Mouse (Mus musculus) gastrocnemius, adult 2 months (tissue): ENCODE results near the gene Apoc1. TPM values are rescaled to one million over a fixed set of nuclear protein-coding genes. Genes with fewer than 3 reads are reported as not detected.
A peak's percentile ranks its signal among the peaks of the same experiment; 100 is the strongest.

ENCODE experiments used
- DNase-seq: peaks from one replicate; pipeline ENCODE4 v3.0.0; 2022
- H3K27ac ChIP-seq: fragments of 200-600 bp; 2 replicates; pipeline ENCODE4 v1.8.1; 2022; ENCODE audit warnings: mild to moderate bottlenecking
- H3K4me3 ChIP-seq: fragments of 200-600 bp; 2 replicates; pipeline ENCODE4 v1.8.1; 2022; ENCODE audit warnings: mild to moderate bottlenecking, moderate library complexity
- CTCF ChIP-seq: fragments of 200-600 bp; IDR thresholded peaks from 2 replicates; pipeline ENCODE4 v1.8.1; 2022; ENCODE audit warnings: antibody characterized with exemption, mild to moderate bottlenecking, moderate library complexity
- intact Hi-C: fragments of 180-260 bp; cut with DNase I; formaldehyde crosslinking; loops from one replicate; pipeline ENCODE4 v1.15.1; 2025
- total RNA-seq, 2 experiments: library from RNA; stranded (reverse); gene quantifications; 2 replicates each; pipeline ENCODE4 v1.2.3; 2021

Gene Apoc1
- total RNA-seq, 2 experiments from 2014 or later, result 0.64 to 1.1 TPM

- Histone ChIP-seq H3K27ac (no peak overlapping the region), H3K4me3 (no peak overlapping the region)
- no peak for DNase-seq
- TF ChIP-seq CTCF, result no peak
- intact Hi-C loops, result no loop called here
These were observed 19.3 kb downstream of the Apoc1 start for GRCm38 (mm10) chr7:19673083-19673699.

GRCm38 (mm10) chr7:19671511-19671910 lies 20.9 kb downstream of the Apoc1 start:
- no peak for TF ChIP-seq CTCF
- DNase-seq, result no peak
- Histone ChIP-seq H3K27ac (no peak overlapping the region), H3K4me3 (no peak overlapping the region)
- intact Hi-C loops, result no loop called here

- peak overlapping the region; percentile 53 for H3K4me3 ChIP-seq
- intact Hi-C loops, result loop anchor here (1.0 to 2.0 kb wide), 2 partner anchors 32 to 44 kb away; no protein-coding TSS in a partner anchor
- TF ChIP-seq CTCF, result peak; percentile 92
- peak; percentile 93 for DNase-seq
- peak overlapping the region; percentile 91 for H3K27ac ChIP-seq
These were observed 23.3 kb downstream of the Apoc1 start for GRCm38 (mm10) chr7:19668947-19669721.

GRCm38 (mm10) chr7:19667434-19667833 lies 25.0 kb downstream of the Apoc1 start:
- Histone ChIP-seq H3K27ac (no peak overlapping the region), H3K4me3 (no peak overlapping the region)
- DNase-seq, result no peak
- intact Hi-C loops, result no loop called here
- TF ChIP-seq CTCF, result no peak

GRCm38 (mm10) chr7:19666750-19667149 lies 25.7 kb downstream of the Apoc1 start:
- peak; percentile 7; the same call in 1 of the 2 replicates for TF ChIP-seq CTCF
- Histone ChIP-seq H3K4me3 (no peak overlapping the region), H3K27ac (peak overlapping the region; percentile 24; the same call in 1 of the 2 replicates)
- DNase-seq, result no peak
- intact Hi-C loops, result no loop called here

GRCm38 (mm10) chr7:19664955-19665841 lies 27.3 kb downstream of the Apoc1 start, which contains the start of gene Clptm1:
Clptm1 (minus strand) TSS chr7:19665033.
- TF ChIP-seq CTCF, result peak; percentile 29; the same call in 1 of the 2 replicates
- intact Hi-C loops, result no loop called here
- Histone ChIP-seq H3K4me3 (peak within 1 kb of the TSS; percentile 77), H3K27ac (peak within 1 kb of the TSS; percentile 92)
- peak; percentile 98 for DNase-seq

- peak overlapping the region; percentile 77 for H3K4me3 ChIP-seq
- TF ChIP-seq CTCF, result no peak; the same call in 1 of the 2 replicates
- intact Hi-C loops, result no loop called here
- peak overlapping the region; percentile 92 for H3K27ac ChIP-seq
- DNase-seq, result no peak
These were observed 28.0 kb downstream of the Apoc1 start for GRCm38 (mm10) chr7:19664455-19664954.

GRCm38 (mm10) chr7:19663940-19664339 lies 28.5 kb downstream of the Apoc1 start:
- TF ChIP-seq CTCF, result no peak
- Histone ChIP-seq H3K4me3 (peak overlapping the region; percentile 77), H3K27ac (peak overlapping the region; percentile 92)
- intact Hi-C loops, result no loop called here
- DNase-seq, result no peak

- no peak overlapping the region for H3K27ac ChIP-seq
- TF ChIP-seq CTCF, result no peak
These were observed 39.8 kb downstream of the Apoc1 start for GRCm38 (mm10) chr7:19652614-19653013.

GRCm38 (mm10) chr7:19651063-19651786 lies 41.2 kb downstream of the Apoc1 start:
- no peak for DNase-seq
- TF ChIP-seq CTCF, result no peak
- intact Hi-C loops, result no loop called here
- H3K4me3 ChIP-seq, result no peak overlapping the region
- no peak overlapping the region for H3K27ac ChIP-seq

More at GRCm38 (mm10) chr7:19652614-19653013, 39.8 kb downstream of the Apoc1 start:
- intact Hi-C loops, result no loop called here
- no peak for DNase-seq
- H3K4me3 ChIP-seq, result no peak overlapping the region

GRCm38 (mm10) chr7:19641223-19641622 lies 51.2 kb downstream of the Apoc1 start:
- TF ChIP-seq CTCF, result no peak
- intact Hi-C loops, result no loop called here

More at GRCm38 (mm10) chr7:19641223-19641622, 51.2 kb downstream of the Apoc1 start:
- no peak for DNase-seq
- H3K27ac ChIP-seq, result no peak overlapping the region
- no peak overlapping the region for H3K4me3 ChIP-seq

Other genes with a start within 250 kb of the Apoc1 start
- gene Mark4, start 233.8 kb downstream of the Apoc1 start, total RNA-seq, result 10 to 100 TPM; 17.1 to 17.9 TPM
- under 1 TPM; 0.41 to 0.73 TPM for gene Exoc3l2, start 229.3 kb downstream of the Apoc1 start, total RNA-seq
- 1 to 10 TPM; 1.7 to 2.1 TPM for gene Bloc1s3, start 184.3 kb downstream of the Apoc1 start, total RNA-seq
- 1 to 10 TPM; 6.2 to 9.9 TPM for gene Trappc6a, start 184.3 kb downstream of the Apoc1 start, total RNA-seq
- gene Nkpd1, start 174.8 kb downstream of the Apoc1 start, total RNA-seq, result not detected
- 10 to 100 TPM; 48.4 to 49.1 TPM for gene Ppp1r37, start 129.6 kb downstream of the Apoc1 start, total RNA-seq
- under 1 TPM; 0.45 to 0.51 TPM for gene Zfp296, start 115.4 kb downstream of the Apoc1 start, total RNA-seq
- 10 to 100 TPM; 73.4 to 74.2 TPM for gene Gemin7, start 115.1 kb downstream of the Apoc1 start, total RNA-seq
- gene Clasrp, start 88.2 kb downstream of the Apoc1 start, total RNA-seq, result 10 to 100 TPM; 13.7 to 15.1 TPM
- 1 to 10 TPM; 5.1 to 7.9 TPM for gene Relb, start 63.2 kb downstream of the Apoc1 start, total RNA-seq
- 10 to 100 TPM; 46.6 TPM for gene Clptm1, start 27.6 kb downstream of the Apoc1 start, total RNA-seq
- not detected for gene Apoc2, start 14.7 kb downstream of the Apoc1 start, total RNA-seq
- not detected for gene Gm44805, start 11.2 kb downstream of the Apoc1 start, total RNA-seq
- gene Apoc4, start 11.2 kb downstream of the Apoc1 start, total RNA-seq, result not detected
- gene Apoe, start 6.5 kb upstream of the Apoc1 start, total RNA-seq, result 10 to 100 TPM; 38.0 to 61.8 TPM
- gene Tomm40, start 22.8 kb upstream of the Apoc1 start, total RNA-seq, result 10 to 100 TPM; 41.0 to 52.4 TPM
- 1 to 10 TPM; 1.4 to 1.5 TPM for gene Nectin2, start 57.8 kb upstream of the Apoc1 start, total RNA-seq
- gene Bcam, start 78.4 kb upstream of the Apoc1 start, total RNA-seq, result 10 to 100 TPM; 21.9 to 26.7 TPM
- not detected for gene Cblc, start 104.1 kb upstream of the Apoc1 start, total RNA-seq
- gene Bcl3, start 130.1 kb upstream of the Apoc1 start, total RNA-seq, result 1 to 10 TPM; 1.3 to 1.5 TPM
- gene Gm19345, start 159.3 kb upstream of the Apoc1 start, total RNA-seq, result not detected
- gene Ceacam16, start 168.6 kb upstream of the Apoc1 start, total RNA-seq, result not detected
- gene Ceacam19, start 195.3 kb upstream of the Apoc1 start, total RNA-seq, result not detected
- gene Pvr, start 228.5 kb upstream of the Apoc1 start, total RNA-seq, result 1 to 10 TPM; 5.9 to 6.3 TPM